Mouse (Mus musculus) ES-Bruce4 (cell line): ENCODE measurements around the gene Rtkn2.

Source experiments
- CTCF ChIP-seq: IDR thresholded peaks from one replicate; pipeline ENCODE4 v1.8.1; 2011; ENCODE audit warnings: low read depth, low read length
- POLR2A ChIP-seq: IDR thresholded peaks from one replicate; pipeline ENCODE4 v1.8.1; 2011; ENCODE audit warnings: low read length; ENCODE audit not compliant: insufficient read depth

DNA sequence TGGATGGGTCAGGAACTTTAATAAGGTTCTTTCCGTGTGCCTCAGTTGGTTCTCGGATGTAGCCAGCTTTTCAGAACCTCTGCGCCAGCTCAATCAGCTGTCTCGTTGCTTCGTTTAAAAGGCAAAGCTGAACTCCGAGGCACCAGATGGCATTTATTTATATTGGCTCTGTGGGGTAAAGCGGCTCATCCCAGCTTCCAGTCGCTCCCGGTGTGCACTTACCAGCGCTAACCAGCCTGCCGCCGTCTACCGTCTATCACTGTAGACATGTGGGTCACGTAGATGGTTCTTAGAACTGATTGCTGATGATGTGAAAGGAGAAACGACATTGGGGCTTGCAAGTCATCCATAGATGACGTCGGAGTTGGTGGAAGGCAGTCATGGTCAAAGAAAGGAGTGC, 5.7 kb downstream of the Rtkn2 start:
- no peak for TF ChIP-seq CTCF
- TF ChIP-seq POLR2A, result no peak
